Comparison of ENCODE assay signal across 18 mouse cellular contexts in genomic region chr9:47764920-47765319, GRCm38 (mm10).
DNase-seq lines count a peak whose midpoint lies in the region; ATAC-seq lines count a peak whose summit lies in the region.
"Had no signal": no experiment of that assay in that cellular context is flagged by ENCODE, and none has a peak within 500 bp of the region (broad histone marks: within the 10 kb centered on the region; RNA-seq: fewer than 3 reads in every experiment).

No protein-coding gene starts in this region.

- no peak overlapping the region for H3K9ac ChIP-seq in intestine, embryonic 14.5 days (ENCODE audit: low read length)
- H3K9ac ChIP-seq in intestine, embryonic 16.5 days (ENCODE audit: low read depth, low read length): no peak overlapping the region
- no peak overlapping the region for H3K9ac ChIP-seq in lung, embryonic 16.5 days (ENCODE audit: low read length)
- H3K9ac ChIP-seq in midbrain, embryonic 14.5 days (replicated peaks; ENCODE audit: low read length): no peak overlapping the region
- no peak overlapping the region for H3K9ac ChIP-seq in midbrain, embryonic 16.5 days (ENCODE audit: low read depth, low read length)
- H3K9ac ChIP-seq: embryonic facial prominence, embryonic 12.5 days; forebrain, embryonic 15.5 days; heart, embryonic 15.5 days had no signal

- no peaks in the 10 kb centered on the region for H3K36me3 ChIP-seq in intestine, embryonic 14.5 days (ENCODE audit: control insufficient read depth, insufficient read depth, low read length)
- no peaks in the 10 kb centered on the region for H3K36me3 ChIP-seq in intestine, embryonic 16.5 days (ENCODE audit: control insufficient read depth, insufficient read depth, low read length)
- H3K36me3 ChIP-seq in lung, embryonic 16.5 days (ENCODE audit: control insufficient read depth, insufficient read depth, low read length): no peaks in the 10 kb centered on the region
- H3K36me3 ChIP-seq in midbrain, embryonic 14.5 days (ENCODE audit: control insufficient read depth, insufficient read depth, low read length): no peaks in the 10 kb centered on the region
- H3K36me3 ChIP-seq in midbrain, embryonic 16.5 days (ENCODE audit: control insufficient read depth, insufficient read depth, low read length): no peaks in the 10 kb centered on the region
- H3K36me3 ChIP-seq: embryonic facial prominence, embryonic 12.5 days; forebrain, embryonic 15.5 days; heart, embryonic 15.5 days had no signal

- DNase-seq in intestine, embryonic 14.5 days (ENCODE audit: low spot score): no peak
- no peak for DNase-seq in lung, postnatal 14 days
- DNase-seq in midbrain, embryonic 14.5 days: peak; percentile 55
- no peak for DNase-seq in left cerebral cortex, postnatal 10 days (ENCODE audit: extremely low spot score in 1 of 2, low spot score in 2 of 2)
- DNase-seq: adrenal gland, postnatal 10 days; cerebellum, adult 11-12 months; cerebellum, adult 9-10 months; cerebellum, postnatal 25 days; gastrocnemius, postnatal 14 days; heart, adult 2 months; heart, postnatal 14 days had no signal

- intact Hi-C loops in left cerebral cortex, postnatal 10 days (cut with DNase I): no loop called here

- no peaks in the 10 kb centered on the region for H3K27me3 ChIP-seq in intestine, embryonic 14.5 days (replicated peaks; ENCODE audit: control insufficient read depth, insufficient read depth, low read length)
- no peaks in the 10 kb centered on the region for H3K27me3 ChIP-seq in intestine, embryonic 16.5 days (replicated peaks; ENCODE audit: control insufficient read depth, insufficient read depth, low read length)
- H3K27me3 ChIP-seq in lung, embryonic 16.5 days (ENCODE audit: control insufficient read depth, insufficient read depth, low read depth, low read length): no peaks in the 10 kb centered on the region
- no peaks in the 10 kb centered on the region for H3K27me3 ChIP-seq in midbrain, embryonic 14.5 days (ENCODE audit: control insufficient read depth, insufficient read depth, low read length)
- no peaks in the 10 kb centered on the region for H3K27me3 ChIP-seq in midbrain, embryonic 16.5 days (ENCODE audit: control insufficient read depth, insufficient read depth, low read depth, low read length)
- H3K27me3 ChIP-seq: embryonic facial prominence, embryonic 12.5 days; forebrain, embryonic 15.5 days; heart, embryonic 15.5 days had no signal

- H3K27ac ChIP-seq in intestine, embryonic 14.5 days (ENCODE audit: low read depth): no peak overlapping the region
- no peak overlapping the region for H3K27ac ChIP-seq in intestine, embryonic 16.5 days (ENCODE audit: low read length)
- H3K27ac ChIP-seq in lung, embryonic 16.5 days (ENCODE audit: low read length): no peak overlapping the region
- H3K27ac ChIP-seq in midbrain, embryonic 14.5 days (replicated peaks; ENCODE audit: low read depth, low read length): no peak overlapping the region
- no peak overlapping the region for H3K27ac ChIP-seq in midbrain, embryonic 16.5 days (ENCODE audit: low read length)
- H3K27ac ChIP-seq: embryonic facial prominence, embryonic 12.5 days; forebrain, embryonic 15.5 days; heart, adult 2 months; heart, embryonic 15.5 days had no signal

- peak overlapping the region; percentile 26; the same call in 1 of the 2 replicates for H3K4me2 ChIP-seq in intestine, embryonic 14.5 days (ENCODE audit: low read length)
- no peak overlapping the region for H3K4me2 ChIP-seq in intestine, embryonic 16.5 days (ENCODE audit: low read depth, low read length)
- 0 out of 2 replicates have a peak overlapping the region, but pooled peaks have one; percentile 12 for H3K4me2 ChIP-seq in lung, embryonic 16.5 days (ENCODE audit: low read depth, low read length)
- H3K4me2 ChIP-seq in midbrain, embryonic 14.5 days (ENCODE audit: low read length): no peak overlapping the region
- no peak overlapping the region for H3K4me2 ChIP-seq in midbrain, embryonic 16.5 days (ENCODE audit: low read length)
- H3K4me2 ChIP-seq: embryonic facial prominence, embryonic 12.5 days; forebrain, embryonic 15.5 days; heart, embryonic 11.5 days; heart, embryonic 15.5 days had no signal

- ATAC-seq in intestine, embryonic 14.5 days (replicated peaks; ENCODE audit: low FRiP score, low TSS enrichment, low read depth): no peak
- no peak for ATAC-seq in intestine, embryonic 16.5 days
- no peak for ATAC-seq in lung, embryonic 16.5 days (ENCODE audit: low read depth)
- no peak for ATAC-seq in midbrain, embryonic 14.5 days (ENCODE audit: low FRiP score, low TSS enrichment)
- ATAC-seq in midbrain, embryonic 16.5 days: no peak
- ATAC-seq: forebrain, embryonic 15.5 days had no signal

- peaks cover 20% of the 10 kb centered on the region for H3K4me1 ChIP-seq in intestine, embryonic 14.5 days (replicated peaks; ENCODE audit: control insufficient read depth, insufficient read depth, low read length)
- H3K4me1 ChIP-seq in intestine, embryonic 16.5 days (ENCODE audit: control insufficient read depth, insufficient read depth, low read length): peaks cover 10% of the 10 kb centered on the region; the same call in 1 of the 2 replicates
- peaks cover 14% of the 10 kb centered on the region for H3K4me1 ChIP-seq in lung, embryonic 16.5 days (replicated peaks; ENCODE audit: control insufficient read depth, insufficient read depth, low read length)
- peaks cover 39% of the 10 kb centered on the region for H3K4me1 ChIP-seq in midbrain, embryonic 14.5 days (ENCODE audit: control insufficient read depth, insufficient read depth, low read length)
- peaks cover 23% of the 10 kb centered on the region for H3K4me1 ChIP-seq in midbrain, embryonic 16.5 days (ENCODE audit: control insufficient read depth, insufficient read depth, low read length)

- no peaks in the 10 kb centered on the region for H3K9me3 ChIP-seq in intestine, embryonic 14.5 days (ENCODE audit: control insufficient read depth, low read length)
- H3K9me3 ChIP-seq in intestine, embryonic 16.5 days (ENCODE audit: control insufficient read depth, low read length): no peaks in the 10 kb centered on the region
- no peaks in the 10 kb centered on the region for H3K9me3 ChIP-seq in lung, embryonic 16.5 days (ENCODE audit: control insufficient read depth, low read length)
- H3K9me3 ChIP-seq in midbrain, embryonic 14.5 days (ENCODE audit: control insufficient read depth, low read length): no peaks in the 10 kb centered on the region
- H3K9me3 ChIP-seq in midbrain, embryonic 16.5 days (replicated peaks; ENCODE audit: control insufficient read depth, low read length, poor library complexity, severe bottlenecking): no peaks in the 10 kb centered on the region
- H3K9me3 ChIP-seq: embryonic facial prominence, embryonic 12.5 days; forebrain, embryonic 15.5 days; heart, embryonic 15.5 days had no signal

- WGBS in intestine, embryonic 14.5 days: 21% methylated on average over 5 of the region's 5 CpGs
- WGBS in intestine, embryonic 16.5 days: 20% methylated on average over 5 of the region's 5 CpGs
- 15% methylated on average over 5 of the region's 5 CpGs for WGBS in lung, embryonic 16.5 days
- 34% methylated on average over 5 of the region's 5 CpGs for WGBS in midbrain, embryonic 14.5 days
- 36% methylated on average over 5 of the region's 5 CpGs for WGBS in midbrain, embryonic 16.5 days

- H3K4me3 ChIP-seq in intestine, embryonic 14.5 days (ENCODE audit: low read depth, low read length): no peak overlapping the region
- no peak overlapping the region for H3K4me3 ChIP-seq in intestine, embryonic 16.5 days (ENCODE audit: low read length)
- no peak overlapping the region for H3K4me3 ChIP-seq in lung, embryonic 16.5 days (ENCODE audit: low read length)
- no peak overlapping the region for H3K4me3 ChIP-seq in midbrain, embryonic 14.5 days (replicated peaks; ENCODE audit: low read depth, low read length)
- H3K4me3 ChIP-seq in midbrain, embryonic 16.5 days (ENCODE audit: low read depth, low read length): no peak overlapping the region
- H3K4me3 ChIP-seq: embryonic facial prominence, embryonic 12.5 days; forebrain, embryonic 15.5 days; heart, adult 2 months; heart, embryonic 15.5 days had no signal

Comparison
In these comparisons a context has a peak if more than half of its experiments do, and no peak if none do; other contexts are left out.
1. H3K4me2 ChIP-seq: peak in intestine, embryonic 14.5 days (single experiment) and lung, embryonic 16.5 days (single experiment); none in intestine, embryonic 16.5 days (single experiment), midbrain, embryonic 14.5 days (single experiment) and midbrain, embryonic 16.5 days (single experiment).